Mouse (Mus musculus): Measurements from ENCODE around the gene Hspb8. TPM values are rescaled to one million over a fixed set of nuclear protein-coding genes. Genes with fewer than 3 reads are reported as not detected.

The Hspb8 gene
- total and polyA plus RNA-seq, 2 experiments from 2014 or later = 10.0 to 17.9 TPM

GRCm38 (mm10) chr5:116366889-116367682 lies 55.6 kb downstream of the Hspb8 start:
- Histone ChIP-seq H3K27ac (no peak overlapping the region), H3K9ac (replicated peaks; ENCODE audit: low read length) (no peak overlapping the region)
- WGBS = 78% methylated on average over 20 of the region's 20 CpGs

GRCm38 (mm10) chr5:116361342-116361741 lies 61.3 kb downstream of the Hspb8 start:
- no peak overlapping the region for H3K27ac ChIP-seq
- no peaks in the 10 kb centered on the region for H3K27me3 ChIP-seq (ENCODE audit: insufficient read depth, low read length)
- TF ChIP-seq CTCF (IDR thresholded peaks at IDR 0.05; ENCODE audit: low read depth) = peak; percentile 48
- DNase-seq (ENCODE audit: low spot score) = no peak
- H3K4me3 ChIP-seq (ENCODE audit: low read length) = no peak overlapping the region
- H3K36me3 ChIP-seq (ENCODE audit: insufficient read depth, low read length) = no peaks in the 10 kb centered on the region
- 0 out of 2 replicates have a peak, but pooled peaks cover 4% of the 10 kb centered on the region for H3K9me3 ChIP-seq (ENCODE audit: low read length)
- WGBS = 74% methylated on average over 6 of the region's 6 CpGs
- no peak overlapping the region for H3K9ac ChIP-seq (replicated peaks; ENCODE audit: low read length)
- no peak for ATAC-seq
- no peaks in the 10 kb centered on the region for H3K4me1 ChIP-seq (ENCODE audit: insufficient read depth, low read length)
- no peak overlapping the region for H3K4me2 ChIP-seq (ENCODE audit: low read depth, low read length)

More at GRCm38 (mm10) chr5:116366889-116367682, 55.6 kb downstream of the Hspb8 start:
- TF ChIP-seq CTCF (IDR thresholded peaks at IDR 0.05; ENCODE audit: low read depth) = no peak
- Histone ChIP-seq H3K4me1 (ENCODE audit: insufficient read depth, low read length) (no peaks in the 10 kb centered on the region), H3K36me3 (ENCODE audit: insufficient read depth, low read length) (no peaks in the 10 kb centered on the region), H3K27me3 (ENCODE audit: insufficient read depth, low read length) (no peaks in the 10 kb centered on the region), H3K9me3 (ENCODE audit: low read length) (no peaks in the 10 kb centered on the region), H3K4me2 (ENCODE audit: low read depth, low read length) (no peak overlapping the region), H3K4me3 (ENCODE audit: low read length) (no peak overlapping the region)
- DNase-seq (ENCODE audit: low spot score) (no peak), ATAC-seq (no peak)

- no peak overlapping the region for H3K9ac ChIP-seq (replicated peaks; ENCODE audit: low read length)
- no peaks in the 10 kb centered on the region for H3K27me3 ChIP-seq (ENCODE audit: insufficient read depth, low read length)
- H3K36me3 ChIP-seq (ENCODE audit: insufficient read depth, low read length) = no peaks in the 10 kb centered on the region
- ATAC-seq (no peak), DNase-seq (ENCODE audit: low spot score) (no peak)
- TF ChIP-seq CTCF (IDR thresholded peaks at IDR 0.05; ENCODE audit: low read depth) = no peak
- no peak overlapping the region for H3K27ac ChIP-seq
- H3K4me2 ChIP-seq (ENCODE audit: low read depth, low read length) = no peak overlapping the region
- WGBS = 62% methylated on average over 4 of the region's 4 CpGs
- no peaks in the 10 kb centered on the region for H3K4me1 ChIP-seq (ENCODE audit: insufficient read depth, low read length)
- H3K9me3 ChIP-seq (ENCODE audit: low read length) = 0 out of 2 replicates have a peak, but pooled peaks cover 4% of the 10 kb centered on the region
- H3K4me3 ChIP-seq (ENCODE audit: low read length) = no peak overlapping the region
These were observed 61.9 kb downstream of the Hspb8 start for GRCm38 (mm10) chr5:116360751-116361150.

Other genes with a start within 250 kb of the Hspb8 start
- 0.73 and 0.79 TPM in 2 replicates for gene Ccdc60, start 133.9 kb downstream of the Hspb8 start, total RNA-seq (2014; rRNA removed)
- gene Ccdc60, start 133.9 kb downstream of the Hspb8 start, polyA plus RNA-seq (2015; fragmentation: Nextera tagmentation; extraction: Ambion mirVana) = 2.3 and 2.7 TPM in 2 replicates
- 5.9 and 6.6 TPM in 2 replicates for gene Srrm4, start 169.0 kb upstream of the Hspb8 start, total RNA-seq (2014; rRNA removed)
- 11.8 and 12.5 TPM in 2 replicates for gene Srrm4, start 169.0 kb upstream of the Hspb8 start, polyA plus RNA-seq (2015; fragmentation: Nextera tagmentation; extraction: Ambion mirVana)

Measured in hindbrain, postnatal 0 days (tissue).